Mouse (Mus musculus) thymus, postnatal 14 days (tissue): ENCODE data around the gene Spag7.

Source experiments
- DNase-seq: peaks from one replicate; pipeline ENCODE4 v3.0.0; 2021

Spag7 gene

DNA sequence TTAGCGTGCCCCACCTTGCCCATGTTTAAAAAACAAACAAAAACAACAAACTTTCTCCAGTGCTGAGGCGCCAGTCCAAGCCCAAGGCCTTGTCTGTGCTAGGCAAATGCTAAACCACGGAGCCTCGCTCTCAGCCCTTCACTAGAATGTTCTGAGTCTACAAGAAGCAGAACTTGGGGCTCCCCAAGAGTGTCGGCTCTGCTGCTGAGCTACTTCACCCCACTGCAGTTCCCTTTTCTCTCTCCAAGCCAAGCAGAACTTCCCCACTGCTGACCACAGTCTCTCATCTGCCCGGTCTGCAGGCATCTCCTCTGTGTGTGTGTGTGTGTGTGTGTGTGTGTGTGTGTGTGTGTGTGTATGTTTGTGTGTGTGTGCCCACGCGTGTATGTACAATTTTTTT, 10.7 kb upstream of the Spag7 start:
- no peak for DNase-seq

- DNase-seq = no peak
Measured at GRCm38 (mm10) chr11:70679361-70679760, 10.1 kb upstream of the Spag7 start.

- no peak for DNase-seq
Measured at GRCm38 (mm10) chr11:70678576-70678975, 9.4 kb upstream of the Spag7 start.

DNA sequence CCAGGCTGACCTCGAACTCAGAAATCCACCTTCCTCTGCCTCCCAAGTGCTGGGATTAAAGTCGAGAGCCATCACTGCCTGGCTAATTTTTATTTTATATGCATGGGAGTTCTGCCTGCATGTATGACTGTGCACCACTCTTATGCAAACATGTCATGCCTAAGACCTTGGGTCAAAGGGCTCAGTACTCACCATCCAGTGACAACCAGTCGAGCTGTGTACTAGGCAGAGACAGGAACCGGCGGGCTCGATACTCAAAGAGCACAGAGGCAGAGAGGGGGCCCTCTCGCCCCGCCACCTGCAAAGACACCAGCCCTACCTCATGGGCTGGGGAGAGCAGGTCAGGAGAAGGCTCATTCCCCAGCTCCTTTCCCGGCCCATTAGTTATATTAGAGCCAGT, 8.9 kb upstream of the Spag7 start:
- DNase-seq = no peak

GRCm38 (mm10) chr11:70674501-70674900, 5.3 kb upstream of the Spag7 start:
- no peak for DNase-seq

GRCm38 (mm10) chr11:70674014-70674413, 4.8 kb upstream of the Spag7 start:
- no peak for DNase-seq

- no peak for DNase-seq
Measured at GRCm38 (mm10) chr11:70671333-70672047, 2.3 kb upstream of the Spag7 start.

- no peak for DNase-seq
Measured at GRCm38 (mm10) chr11:70670483-70670882, 1.3 kb upstream of the Spag7 start.

DNA sequence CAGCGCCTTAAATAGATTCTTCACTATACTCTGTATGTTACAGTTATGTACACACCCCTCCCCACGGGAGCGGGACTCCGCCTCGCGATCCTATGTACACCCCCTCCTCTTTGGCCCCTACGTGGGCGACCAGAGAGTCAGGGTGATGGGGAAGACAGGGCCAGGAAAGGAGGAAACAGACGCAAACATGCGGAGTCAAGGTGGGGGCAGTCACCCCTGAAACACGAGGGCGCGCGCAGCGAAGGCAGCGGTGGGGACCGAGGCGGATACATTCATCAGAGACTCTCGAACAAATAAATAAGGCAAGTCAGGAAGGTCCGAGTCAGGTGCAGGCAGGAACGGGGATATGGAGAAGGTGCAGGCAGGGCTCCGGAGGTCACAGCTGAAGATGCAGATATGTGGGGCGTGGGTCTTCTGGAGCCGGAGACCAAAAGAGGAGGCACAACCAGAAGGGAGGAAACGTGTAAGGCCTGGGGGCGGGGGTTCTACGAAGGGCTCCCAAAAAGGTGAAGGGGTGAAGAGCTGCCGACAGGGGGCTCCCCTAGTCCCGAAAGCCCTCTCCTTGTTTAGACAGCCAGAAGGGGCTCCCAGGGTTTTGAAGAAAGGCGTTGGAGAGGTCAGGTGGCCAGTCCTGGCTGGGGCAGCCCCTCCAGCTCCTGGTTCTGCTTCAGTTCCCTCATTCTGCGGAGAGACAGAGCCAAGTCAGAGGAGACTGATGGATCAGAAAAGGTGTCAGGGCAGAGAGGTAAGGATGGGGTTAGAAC, 548 bp upstream of the Spag7 start:
- DNase-seq = peak; percentile 95

GRCm38 (mm10) chr11:70668335-70668770, 863 bp downstream of the Spag7 start:
- no peak for DNase-seq

- no peak for DNase-seq
Measured at GRCm38 (mm10) chr11:70667271-70668150, 1.7 kb downstream of the Spag7 start.

- no peak for DNase-seq
Measured at GRCm38 (mm10) chr11:70666687-70667086, 2.5 kb downstream of the Spag7 start.

- no peak for DNase-seq
Measured at GRCm38 (mm10) chr11:70664741-70665140, 4.5 kb downstream of the Spag7 start.

GRCm38 (mm10) chr11:70663957-70664356, 5.3 kb downstream of the Spag7 start:
- no peak for DNase-seq

DNA sequence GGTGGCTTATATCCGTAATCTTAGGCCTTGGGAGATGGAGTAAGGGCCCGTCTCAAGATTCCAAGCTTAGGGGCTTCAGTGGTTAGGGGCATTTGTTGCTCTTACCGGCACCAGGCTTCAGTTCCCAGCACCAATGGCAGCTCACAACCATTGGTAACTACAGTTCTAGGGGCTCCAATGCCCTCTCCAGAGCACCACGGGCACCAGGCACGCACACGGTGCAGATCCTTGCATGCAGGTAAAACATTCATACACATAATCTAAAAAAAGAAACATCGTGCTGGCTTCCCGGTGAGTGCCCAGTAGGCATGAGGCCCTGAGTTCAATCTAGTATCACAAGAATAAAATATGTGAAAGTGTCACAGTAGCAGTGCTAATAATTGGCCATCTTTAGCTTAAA, 6.1 kb downstream of the Spag7 start:
- DNase-seq = no peak

GRCm38 (mm10) chr11:70660571-70660970, 8.6 kb downstream of the Spag7 start:
- no peak for DNase-seq

GRCm38 (mm10) chr11:70658942-70659341, 10.3 kb downstream of the Spag7 start:
- DNase-seq = no peak

- DNase-seq = no peak
Measured at GRCm38 (mm10) chr11:70658521-70658920, 10.7 kb downstream of the Spag7 start.

GRCm38 (mm10) chr11:70657991-70658390, 11.2 kb downstream of the Spag7 start:
- peak; percentile 42 for DNase-seq

DNA sequence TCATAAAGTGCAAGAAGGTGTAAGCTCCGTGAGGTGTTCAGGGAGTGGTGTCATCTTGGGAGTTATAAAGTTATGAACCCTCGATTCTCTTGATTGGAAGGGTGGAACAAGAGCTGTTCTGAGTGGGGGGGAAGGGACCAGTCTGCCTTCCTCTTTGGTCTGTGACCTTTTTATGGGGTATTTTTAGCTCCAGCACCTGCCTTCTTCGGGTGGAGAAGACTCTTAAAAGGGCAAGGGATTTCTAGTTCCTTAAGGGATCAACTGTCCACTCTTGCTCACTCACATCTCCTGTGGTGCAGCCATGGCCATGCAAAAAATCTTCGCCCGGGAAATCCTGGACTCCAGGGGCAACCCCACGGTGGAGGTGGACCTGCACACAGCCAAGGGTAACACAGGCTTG, 11.6 kb downstream of the Spag7 start:
- no peak for DNase-seq

DNA sequence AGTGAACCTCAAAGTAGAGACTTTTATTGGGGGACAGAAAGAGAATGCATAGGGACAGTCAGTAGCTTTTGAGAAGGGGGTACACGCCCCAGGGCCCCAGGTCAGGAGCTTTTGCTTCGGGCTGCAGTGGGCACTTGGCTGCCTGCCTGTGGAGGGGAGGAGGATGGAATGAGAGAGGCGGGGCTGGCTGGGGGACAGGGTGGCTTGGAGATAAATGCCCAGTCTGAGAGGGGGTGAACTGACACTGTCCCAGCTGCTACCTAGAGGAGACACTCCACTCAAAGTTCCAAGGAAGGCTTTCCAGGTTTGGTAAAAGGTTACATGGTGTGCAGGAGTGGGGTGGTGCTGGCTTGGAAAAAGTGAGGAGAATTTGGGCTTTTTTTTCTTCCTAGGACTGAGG, 12.3 kb downstream of the Spag7 start, which contains the start of gene Eno3:
Gene Eno3, plus strand, starts transcription at position 239 of the 400 bp plus-strand sequence.
- DNase-seq = no peak

- DNase-seq = peak; percentile 37
Measured at GRCm38 (mm10) chr11:70656456-70656927, 12.7 kb downstream of the Spag7 start.
